Mouse (Mus musculus) testis, adult 2 months (tissue): ENCODE results near the gene Coasy. TPM values are rescaled to one million over a fixed set of nuclear protein-coding genes. Genes with fewer than 3 reads are reported as not detected.

ENCODE experiments used
- H3K27ac ChIP-seq: fragments of 200-500 bp; 2 replicates; pipeline ENCODE4 v1.5.1; 2012; ENCODE audit warnings: low read depth, low read length; ENCODE audit not compliant: control insufficient read depth, insufficient read depth
- H3K27me3 ChIP-seq: fragments of 200-500 bp; 2 replicates; pipeline ENCODE4 v1.6.1; 2012; ENCODE audit warnings: mild to moderate bottlenecking, low read length, moderate library complexity; ENCODE audit not compliant: control insufficient read depth, insufficient read depth
- H3K36me3 ChIP-seq: fragments of 200-500 bp; 2 replicates; pipeline ENCODE4 v1.6.1; 2012; ENCODE audit warnings: mild to moderate bottlenecking, low read length; ENCODE audit not compliant: control insufficient read depth, insufficient read depth
- H3K4me1 ChIP-seq: fragments of 200-500 bp; 2 replicates; pipeline ENCODE4 v1.6.1; 2012; ENCODE audit warnings: low read length; ENCODE audit not compliant: control insufficient read depth, insufficient read depth
- H3K4me3 ChIP-seq: fragments of 200-500 bp; 2 replicates; pipeline ENCODE4 v1.5.1; 2012; ENCODE audit warnings: low read depth, mild to moderate bottlenecking, low read length, moderate library complexity, mixed read lengths; ENCODE audit not compliant: control insufficient read depth
- CTCF ChIP-seq: fragments of 200-500 bp; IDR thresholded peaks from 2 replicates; pipeline ENCODE4 v1.5.1; 2012; ENCODE audit warnings: low read depth, mild to moderate bottlenecking, inconsistent platforms, low read length, moderate library complexity; ENCODE audit not compliant: control insufficient read depth, insufficient read depth, insufficient replicate concordance
- POLR2A ChIP-seq: fragments of 200-500 bp; IDR thresholded peaks from 2 replicates; pipeline ENCODE4 v1.6.1; 2012; ENCODE audit warnings: low read depth, mild to moderate bottlenecking, inconsistent platforms, low read length, moderate library complexity; ENCODE audit not compliant: control insufficient read depth
- polyA plus RNA-seq: library from polyadenylated mRNA; depleted of rRNA; stranded (reverse); fragments of >200 nt; gene quantifications from 2 replicates; pipeline ENCODE4 v1.2.3, GENCODE M21; 2012

Coasy gene
- polyA plus RNA-seq, 1 experiment: 21.0 TPM

- Histone ChIP-seq H3K4me1 (peaks cover 10% of the 10 kb centered on the region), H3K27me3 (no peaks in the 10 kb centered on the region), H3K36me3 (no peaks in the 10 kb centered on the region), H3K4me3 (no peak overlapping the region), H3K27ac (peak overlapping the region; percentile 73)
- TF ChIP-seq CTCF: no peak
- peak; percentile 26; the same call in 1 of the 2 replicates for TF ChIP-seq POLR2A
Observed at GRCm38 (mm10) chr11:101056885-101057284, 25.5 kb upstream of the Coasy start.

DNA sequence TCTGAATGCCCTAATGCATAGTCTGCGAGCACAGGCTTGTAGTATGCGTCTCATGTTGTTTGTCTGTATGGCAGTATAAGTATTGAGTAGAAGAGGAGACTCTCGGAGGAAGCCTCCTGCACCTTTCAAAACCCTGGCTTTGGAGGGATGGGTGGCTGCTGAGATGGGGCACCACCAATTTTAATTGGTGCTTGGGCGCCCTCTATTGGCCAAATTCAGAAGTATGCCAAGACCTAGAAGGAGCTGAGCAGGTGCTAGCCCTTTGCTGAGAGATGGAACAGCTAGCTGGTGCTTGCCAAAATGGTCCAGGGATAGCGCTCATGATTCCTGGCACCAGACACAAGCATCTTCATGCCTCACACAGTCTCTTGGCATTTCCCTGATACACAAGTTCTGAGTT is 24.5 kb upstream of the Coasy start:
- Histone ChIP-seq H3K27ac (no peak overlapping the region), H3K36me3 (no peaks in the 10 kb centered on the region), H3K4me3 (no peak overlapping the region), H3K27me3 (no peaks in the 10 kb centered on the region), H3K4me1 (peaks cover 11% of the 10 kb centered on the region)
- peak; percentile 58; the same call in 1 of the 2 replicates for TF ChIP-seq CTCF
- no peak for TF ChIP-seq POLR2A

- no peaks in the 10 kb centered on the region for H3K27me3 ChIP-seq
- no peaks in the 10 kb centered on the region for H3K36me3 ChIP-seq
- peaks cover 14% of the 10 kb centered on the region for H3K4me1 ChIP-seq
- H3K4me3 ChIP-seq: no peak overlapping the region
- peak overlapping the region; percentile 85 for H3K27ac ChIP-seq
- TF ChIP-seq POLR2A: no peak
- TF ChIP-seq CTCF: no peak
Observed at GRCm38 (mm10) chr11:101058726-101059125, 23.6 kb upstream of the Coasy start.

DNA sequence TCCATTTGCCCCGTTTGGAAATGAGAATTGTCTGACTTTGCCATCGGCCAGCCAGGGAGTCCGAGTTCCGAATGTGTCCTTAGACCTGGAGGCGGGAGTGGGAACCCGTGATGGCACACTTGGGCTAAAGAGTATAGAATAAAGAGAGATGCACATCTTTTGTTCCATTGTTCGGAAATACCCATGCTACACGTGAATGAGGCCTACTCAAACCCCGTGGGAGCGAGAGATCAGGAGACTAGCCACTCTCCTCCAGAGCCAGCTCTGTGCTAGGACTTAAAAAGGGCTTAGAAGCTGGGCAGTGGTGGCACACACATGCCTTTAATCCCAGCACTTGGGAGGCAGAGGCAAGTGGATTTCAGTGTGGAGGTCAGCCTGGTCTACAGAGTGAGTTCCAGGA is 22.9 kb upstream of the Coasy start:
- TF ChIP-seq CTCF (no peak), POLR2A (no peak)
- no peaks in the 10 kb centered on the region for H3K36me3 ChIP-seq
- peaks cover 14% of the 10 kb centered on the region for H3K4me1 ChIP-seq
- H3K4me3 ChIP-seq: no peak overlapping the region
- no peaks in the 10 kb centered on the region for H3K27me3 ChIP-seq
- H3K27ac ChIP-seq: peak overlapping the region; percentile 85

- H3K27me3 ChIP-seq: no peaks in the 10 kb centered on the region
- peak overlapping the region; percentile 85 for H3K27ac ChIP-seq
- peaks cover 14% of the 10 kb centered on the region for H3K4me1 ChIP-seq
- no peak overlapping the region for H3K4me3 ChIP-seq
- no peak; the same call in 1 of the 2 replicates for TF ChIP-seq POLR2A
- TF ChIP-seq CTCF: no peak
- no peaks in the 10 kb centered on the region for H3K36me3 ChIP-seq
Observed at GRCm38 (mm10) chr11:101060126-101060525, 22.2 kb upstream of the Coasy start.

DNA sequence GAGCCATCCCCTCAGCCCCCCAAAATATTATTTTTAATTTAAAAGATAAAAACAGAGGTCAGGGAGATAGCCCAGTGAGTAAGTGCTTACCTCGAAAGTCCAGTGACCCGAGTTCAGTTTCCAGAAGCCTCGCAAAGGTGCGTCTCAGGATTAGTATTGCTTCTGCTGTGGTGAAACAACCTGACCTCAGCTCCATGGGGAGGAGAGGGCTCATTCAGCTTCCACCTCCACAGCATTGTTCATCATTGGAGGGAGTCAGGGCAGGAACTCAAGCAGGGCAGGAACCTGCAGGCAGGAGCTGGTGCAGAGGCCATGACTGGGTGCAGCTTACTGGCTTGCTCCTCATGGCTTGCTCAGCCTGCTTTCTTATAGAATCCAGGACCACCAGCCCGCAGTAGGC is 21.3 kb upstream of the Coasy start:
- Histone ChIP-seq H3K27ac (peak overlapping the region; percentile 47), H3K4me3 (no peak overlapping the region), H3K36me3 (no peaks in the 10 kb centered on the region), H3K27me3 (no peaks in the 10 kb centered on the region), H3K4me1 (peaks cover 17% of the 10 kb centered on the region)
- TF ChIP-seq POLR2A: no peak

DNA sequence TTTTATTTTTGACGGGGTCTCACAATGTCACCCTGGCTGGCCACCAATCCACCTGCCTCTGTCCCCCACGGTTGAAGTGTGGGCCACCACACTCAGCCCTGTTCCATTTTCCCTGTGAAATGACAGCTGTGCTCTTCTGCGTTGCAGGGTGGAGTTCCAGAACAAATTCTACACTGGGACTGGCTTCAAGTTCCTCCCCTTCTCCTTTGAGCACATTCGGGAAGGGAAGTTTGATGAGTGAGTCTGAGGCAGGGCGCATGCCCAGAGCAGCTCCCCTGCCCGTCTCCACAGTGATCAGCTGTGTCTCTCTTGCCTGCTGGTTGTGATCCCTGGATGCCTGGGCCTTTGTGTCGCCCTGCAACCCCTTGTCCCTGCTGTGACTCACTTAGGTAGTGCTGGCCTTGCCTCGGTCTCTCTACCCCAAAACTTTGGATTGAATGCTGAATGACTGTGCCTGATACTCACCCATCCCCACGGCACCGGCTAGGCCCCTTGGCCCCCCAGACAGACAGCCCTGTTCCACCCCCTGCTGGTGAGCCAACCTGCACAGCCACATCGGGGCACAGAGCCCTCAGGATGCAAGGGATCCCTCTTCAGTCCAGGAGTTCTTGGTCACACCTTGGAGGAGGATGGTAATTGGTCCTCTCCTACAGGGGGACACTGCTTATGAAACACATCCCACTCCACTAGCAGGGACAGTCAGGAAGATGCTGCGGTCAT is 20.0 kb upstream of the Coasy start:
- Histone ChIP-seq H3K4me3 (no peak overlapping the region), H3K27me3 (no peaks in the 10 kb centered on the region), H3K36me3 (no peaks in the 10 kb centered on the region), H3K4me1 (peaks cover 21% of the 10 kb centered on the region), H3K27ac (peak overlapping the region; percentile 46)
- TF ChIP-seq CTCF (no peak), POLR2A (no peak)
